Mouse (Mus musculus) intestine, embryonic 16.5 days (tissue): ENCODE measurements around the gene Sept3. TPM values are rescaled to one million over a fixed set of nuclear protein-coding genes. Genes with fewer than 3 reads are reported as not detected.

Source experiments
- ATAC-seq: fragments of 200-750 bp; cut with Nextera tagmentation; 2 replicates; pipeline ENCODE4 v1.8.0; 2017; ENCODE audit warnings: moderate TSS enrichment, moderate library complexity
- H3K27ac ChIP-seq: fragments of 300-500 bp; sonication (generic); 2 replicates; pipeline ENCODE4 v1.5.1; 2014; ENCODE audit warnings: mild to moderate bottlenecking, low read length
- H3K27me3 ChIP-seq: fragments of 300-500 bp; sonication (generic); replicated peaks from 2 replicates; pipeline ENCODE4 v1.6.1; 2014; ENCODE audit warnings: low read length, control low read depth, mixed read lengths; ENCODE audit not compliant: control insufficient read depth, insufficient read depth
- H3K36me3 ChIP-seq: fragments of 300-500 bp; sonication (generic); 2 replicates; pipeline ENCODE4 v1.6.1; 2014; ENCODE audit warnings: low read length, control low read depth; ENCODE audit not compliant: control insufficient read depth, insufficient read depth
- H3K4me1 ChIP-seq: fragments of 300-500 bp; sonication (generic); 2 replicates; pipeline ENCODE4 v1.6.1; 2014; ENCODE audit warnings: low read length, control low read depth, mixed read lengths; ENCODE audit not compliant: control insufficient read depth, insufficient read depth
- H3K4me2 ChIP-seq: fragments of 300-500 bp; sonication (generic); 2 replicates; pipeline ENCODE4 v1.6.1; 2014; ENCODE audit warnings: low read depth, low read length, control low read depth
- H3K4me3 ChIP-seq: fragments of 300-500 bp; sonication (generic); 2 replicates; pipeline ENCODE4 v1.5.1; 2014; ENCODE audit warnings: mild to moderate bottlenecking, low read length
- H3K9ac ChIP-seq: fragments of 300-500 bp; sonication (generic); 2 replicates; pipeline ENCODE4 v1.6.1; 2014; ENCODE audit warnings: low read depth, low read length
- H3K9me3 ChIP-seq: fragments of 300-500 bp; sonication (generic); 2 replicates; pipeline ENCODE4 v1.6.1; 2016; ENCODE audit warnings: low read length, control low read depth; ENCODE audit not compliant: control insufficient read depth
- WGBS: fragments of 180-500 bp; shearing (Covaris S2); extraction: QIAGEN DNeasy Blood & Tissue Kit; methylation state at CpG from one replicate; pipeline ENCODE4 v1.1.7; 2014; 5-methylcytosine and 5-hydroxymethylcytosine counted together
- polyA plus RNA-seq: library from polyadenylated mRNA; unstranded; fragments of >200 nt; fragmentation: Nextera tagmentation; extraction: Ambion mirVana; gene quantifications from 2 replicates; pipeline ENCODE4 v1.2.1, GENCODE M21; 2015

The Sept3 gene
- polyA plus RNA-seq, 1 experiment from 2014 or later = 4.4 TPM

- ATAC-seq = no peak
- Histone ChIP-seq H3K4me2 (no peak overlapping the region), H3K27me3 (no peaks in the 10 kb centered on the region), H3K9me3 (no peaks in the 10 kb centered on the region), H3K9ac (no peak overlapping the region), H3K36me3 (no peaks in the 10 kb centered on the region), H3K4me1 (0 out of 2 replicates have a peak, but pooled peaks cover 5% of the 10 kb centered on the region), H3K4me3 (no peak overlapping the region), H3K27ac (no peak overlapping the region)
- WGBS = 45% methylated on average over 1 of the region's 1 CpGs
Observed at GRCm38 (mm10) chr15:82319613-82320012, 44.9 kb downstream of the Sept3 start.

GRCm38 (mm10) chr15:82322195-82322594 is 47.5 kb downstream of the Sept3 start:
- H3K9ac ChIP-seq = no peak overlapping the region
- no peak overlapping the region for H3K4me3 ChIP-seq
- H3K9me3 ChIP-seq = no peaks in the 10 kb centered on the region
- H3K27me3 ChIP-seq = no peaks in the 10 kb centered on the region
- H3K4me2 ChIP-seq = no peak overlapping the region
- H3K36me3 ChIP-seq = no peaks in the 10 kb centered on the region
- 0 out of 2 replicates have a peak, but pooled peaks cover 5% of the 10 kb centered on the region for H3K4me1 ChIP-seq
- H3K27ac ChIP-seq = no peak overlapping the region
- WGBS = 72% methylated on average over 8 of the region's 8 CpGs
- no peak for ATAC-seq

- ATAC-seq = no peak
- WGBS = 82% methylated on average over 2 of the region's 2 CpGs
Observed at GRCm38 (mm10) chr15:82325382-82325781, 50.7 kb downstream of the Sept3 start.

GRCm38 (mm10) chr15:82335194-82335593 is 60.5 kb downstream of the Sept3 start:
- Histone ChIP-seq H3K27ac (no peak overlapping the region), H3K36me3 (peaks cover 19% of the 10 kb centered on the region), H3K4me2 (no peak overlapping the region), H3K9ac (no peak overlapping the region), H3K4me1 (peaks cover 19% of the 10 kb centered on the region), H3K9me3 (no peaks in the 10 kb centered on the region), H3K4me3 (no peak overlapping the region), H3K27me3 (no peaks in the 10 kb centered on the region)
- ATAC-seq = no peak
- WGBS = 94% methylated on average over 4 of the region's 4 CpGs

More at GRCm38 (mm10) chr15:82325382-82325781, 50.7 kb downstream of the Sept3 start:
- Histone ChIP-seq H3K4me3 (no peak overlapping the region), H3K4me2 (no peak overlapping the region), H3K36me3 (0 out of 2 replicates have a peak, but pooled peaks cover 8% of the 10 kb centered on the region), H3K27me3 (no peaks in the 10 kb centered on the region), H3K9me3 (no peaks in the 10 kb centered on the region), H3K4me1 (0 out of 2 replicates have a peak, but pooled peaks cover 5% of the 10 kb centered on the region), H3K27ac (no peak overlapping the region), H3K9ac (no peak overlapping the region)

DNA sequence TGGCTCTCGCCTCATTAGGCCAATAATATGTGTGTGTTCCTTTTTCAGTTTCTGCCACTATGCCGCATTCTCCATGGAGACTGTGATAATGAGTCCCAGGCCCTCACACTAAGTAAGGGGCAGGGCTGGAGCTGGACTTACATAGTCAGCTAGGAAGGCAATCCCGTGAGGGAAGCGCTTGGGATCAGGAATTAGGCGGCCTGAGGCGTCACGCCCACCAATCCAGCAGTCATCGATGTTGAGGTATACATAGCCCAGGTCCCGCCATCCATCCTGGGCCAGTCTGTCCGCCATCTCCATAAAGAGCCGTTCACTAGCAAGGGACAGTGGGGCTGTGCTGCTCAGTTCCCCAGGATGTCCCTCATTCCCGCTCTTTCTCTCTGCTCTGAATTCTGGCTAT is 61.9 kb downstream of the Sept3 start:
- peaks cover 32% of the 10 kb centered on the region for H3K4me1 ChIP-seq
- ATAC-seq = no peak
- H3K36me3 ChIP-seq = peaks cover 16% of the 10 kb centered on the region
- no peaks in the 10 kb centered on the region for H3K27me3 ChIP-seq
- no peaks in the 10 kb centered on the region for H3K9me3 ChIP-seq
- WGBS = 77% methylated on average over 12 of the region's 12 CpGs
- peak overlapping the region; percentile 24; the same call in 1 of the 2 replicates for H3K27ac ChIP-seq
- H3K9ac ChIP-seq = peak overlapping the region; percentile 51; the same call in 1 of the 2 replicates
- peak overlapping the region; percentile 27 for H3K4me3 ChIP-seq
- peak overlapping the region; percentile 23 for H3K4me2 ChIP-seq

DNA sequence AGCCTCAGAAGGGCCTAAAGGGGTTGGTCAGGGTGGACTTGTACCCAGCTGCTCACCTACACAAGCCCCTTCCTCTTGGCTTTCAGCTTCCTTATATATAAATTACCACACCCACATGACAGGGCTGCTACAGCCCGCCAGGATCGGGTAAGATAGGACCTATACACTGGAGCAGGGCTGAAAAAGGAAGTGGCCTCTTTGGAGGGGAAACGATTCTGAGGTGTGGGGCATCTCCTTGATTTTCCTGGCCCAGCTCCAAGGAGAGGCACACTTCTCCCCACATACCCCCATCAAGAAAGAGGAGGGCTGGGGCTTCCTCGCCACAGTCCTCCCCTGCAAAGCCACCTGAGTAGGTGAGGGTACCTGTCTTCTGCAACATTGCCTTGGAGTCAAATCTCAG is 63.2 kb downstream of the Sept3 start:
- peak overlapping the region; percentile 69 for H3K4me3 ChIP-seq
- peak overlapping the region; percentile 53 for H3K4me2 ChIP-seq
- peaks cover 39% of the 10 kb centered on the region for H3K4me1 ChIP-seq
- peak overlapping the region; percentile 80 for H3K9ac ChIP-seq
- peaks cover 16% of the 10 kb centered on the region for H3K36me3 ChIP-seq
- no peaks in the 10 kb centered on the region for H3K9me3 ChIP-seq
- H3K27ac ChIP-seq = peak overlapping the region; percentile 73
- WGBS = 13% methylated on average over 4 of the region's 4 CpGs
- no peak for ATAC-seq
- no peaks in the 10 kb centered on the region for H3K27me3 ChIP-seq

DNA sequence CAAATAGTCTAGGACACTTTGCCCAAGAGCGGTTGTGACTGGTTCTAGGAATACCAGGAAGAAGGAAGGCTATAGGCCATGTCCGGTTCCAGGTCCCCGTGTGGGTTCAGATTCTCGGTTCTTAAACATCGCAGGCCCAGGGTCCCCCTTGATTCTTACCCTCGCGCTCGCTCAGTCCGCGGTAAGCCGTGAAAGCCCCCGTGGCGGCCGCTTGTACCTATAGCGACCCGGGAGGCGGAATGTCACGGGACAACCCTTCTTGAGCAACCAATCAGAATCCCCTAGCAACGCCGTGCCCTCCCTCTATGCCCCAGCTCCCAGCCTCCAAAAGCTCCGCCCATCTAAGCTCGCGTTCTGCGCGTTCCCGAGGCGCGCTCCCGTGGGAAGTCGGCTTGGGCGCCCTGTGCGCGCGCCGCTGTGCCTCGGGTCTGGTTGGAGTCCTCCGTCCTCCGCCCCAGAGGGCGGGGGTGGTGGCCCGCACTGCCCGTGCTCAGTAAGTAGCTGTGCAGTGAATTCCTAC is 64.0 kb downstream of the Sept3 start, which contains the start of the genes Naga, Pheta2 and Smdt1:
Gene Naga, minus strand, starts transcription at position 333 of the 520 bp plus-strand sequence.
Gene Pheta2, plus strand, starts transcription at position 350 of the 520 bp plus-strand sequence.
Gene Smdt1, plus strand, starts transcription at position 367 of the 520 bp plus-strand sequence.
- no peaks in the 10 kb centered on the region for H3K9me3 ChIP-seq
- peak within 1 kb of the TSS; percentile 53 for H3K4me2 ChIP-seq
- H3K4me1 ChIP-seq = peaks cover 39% of the 10 kb centered on the region
- H3K9ac ChIP-seq = peak within 1 kb of the TSS; percentile 80
- peak; percentile 83 for ATAC-seq
- H3K36me3 ChIP-seq = peaks cover 16% of the 10 kb centered on the region
- 0% methylated on average over 41 of the region's 41 CpGs for WGBS
- no peaks in the 10 kb centered on the region for H3K27me3 ChIP-seq
- peak within 1 kb of the TSS; percentile 69 for H3K4me3 ChIP-seq
- peak within 1 kb of the TSS; percentile 73 for H3K27ac ChIP-seq

DNA sequence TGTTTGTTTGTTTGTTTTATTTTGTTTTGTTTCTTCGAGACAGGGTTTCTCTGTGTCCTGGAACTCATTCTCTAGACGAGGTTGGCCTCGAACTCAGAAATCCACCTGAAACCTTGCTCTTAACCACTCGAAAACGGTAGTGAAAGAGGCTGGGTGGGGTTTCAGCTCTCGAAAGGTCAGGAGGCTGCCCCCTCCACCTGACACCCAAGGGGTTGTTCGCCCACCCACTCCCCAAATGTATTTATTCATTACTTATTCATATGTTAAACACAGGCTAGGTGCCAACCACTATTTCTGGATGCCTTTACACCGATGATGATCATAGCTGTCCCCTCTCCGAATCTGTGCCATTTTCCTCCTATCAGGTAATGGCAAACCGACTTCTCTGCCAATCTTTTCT is 64.5 kb downstream of the Sept3 start:
- no peaks in the 10 kb centered on the region for H3K9me3 ChIP-seq
- peaks cover 39% of the 10 kb centered on the region for H3K4me1 ChIP-seq
- H3K36me3 ChIP-seq = peaks cover 16% of the 10 kb centered on the region
- no peaks in the 10 kb centered on the region for H3K27me3 ChIP-seq
- peak overlapping the region; percentile 53 for H3K4me2 ChIP-seq
- WGBS = 57% methylated on average over 10 of the region's 10 CpGs
- peak overlapping the region; percentile 51 for H3K27ac ChIP-seq
- H3K9ac ChIP-seq = peak overlapping the region; percentile 80
- H3K4me3 ChIP-seq = peak overlapping the region; percentile 69
- no peak for ATAC-seq

DNA sequence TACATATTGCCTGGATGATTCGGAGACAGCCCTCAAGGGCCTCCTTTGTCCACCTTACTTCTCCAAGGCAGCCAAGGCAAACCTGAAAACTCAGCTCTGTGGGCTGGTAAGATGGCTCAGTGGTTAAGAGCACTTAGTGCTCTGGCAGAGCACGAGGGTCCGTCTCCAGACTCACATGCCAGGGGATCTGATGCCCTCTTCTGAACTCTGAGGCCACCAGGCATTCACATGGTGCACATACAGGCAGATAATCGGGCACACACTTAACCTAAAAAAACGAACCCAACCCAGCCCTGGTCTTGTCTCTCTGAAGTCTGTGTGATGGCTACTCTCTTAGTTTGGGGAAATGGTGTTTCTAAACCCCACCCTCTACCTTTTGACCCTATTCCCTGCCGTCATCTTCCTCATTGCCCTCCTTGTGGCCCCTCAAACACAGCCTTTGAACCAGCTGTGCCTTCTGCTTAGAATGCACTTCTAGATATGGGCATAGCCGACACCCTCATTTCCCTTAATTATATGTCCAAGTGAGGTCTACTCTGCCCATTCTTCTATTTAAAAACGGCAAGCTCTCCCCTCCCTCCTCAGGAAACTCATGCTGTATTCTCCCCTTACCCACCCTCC is 65.1 kb downstream of the Sept3 start:
- H3K4me1 ChIP-seq = peaks cover 39% of the 10 kb centered on the region
- H3K4me3 ChIP-seq = no peak overlapping the region
- no peaks in the 10 kb centered on the region for H3K9me3 ChIP-seq
- peaks cover 10% of the 10 kb centered on the region for H3K36me3 ChIP-seq
- H3K27me3 ChIP-seq = no peaks in the 10 kb centered on the region
- 0 out of 2 replicates have a peak overlapping the region, but pooled peaks have one; percentile 28 for H3K4me2 ChIP-seq
- ATAC-seq = no peak
- 0 out of 2 replicates have a peak overlapping the region, but pooled peaks have one; percentile 80 for H3K9ac ChIP-seq
- peak overlapping the region; percentile 91 for H3K27ac ChIP-seq
- 61% methylated on average over 8 of the region's 8 CpGs for WGBS
